25 mouse cellular contexts compared by ENCODE assay signal in genomic region chr2:45656011-45656410, GRCm38 (mm10).
DNase-seq lines count a peak whose midpoint lies in the region; ATAC-seq and TF ChIP-seq lines count a peak whose summit lies in the region.
"Had no signal": no experiment of that assay in that cellular context is flagged by ENCODE, and none has a peak within 500 bp of the region (broad histone marks: within the 10 kb centered on the region; RNA-seq: fewer than 3 reads in every experiment).

No protein-coding gene starts in this region.

- no peak for TF ChIP-seq CTCF in heart, postnatal 0 days (IDR thresholded peaks at IDR 0.05; ENCODE audit: low read depth)

- no peaks in the 10 kb centered on the region for H3K36me3 ChIP-seq in heart, postnatal 0 days (replicated peaks; ENCODE audit: control insufficient read depth, insufficient read depth, low read length)
- H3K36me3 ChIP-seq: embryonic facial prominence, embryonic 12.5 days; G1E; heart, embryonic 15.5 days; hindbrain, embryonic 12.5 days had no signal

- H3K27ac ChIP-seq in heart, postnatal 0 days (ENCODE audit: low read depth), result no peak overlapping the region
- H3K27ac ChIP-seq: embryonic facial prominence, embryonic 12.5 days; forebrain, embryonic 13.5 days; heart, adult 2 months; heart, embryonic 15.5 days; hindbrain, embryonic 12.5 days had no signal

- no peaks in the 10 kb centered on the region for H3K4me1 ChIP-seq in heart, postnatal 0 days (ENCODE audit: control insufficient read depth, insufficient read depth)
- H3K4me1 ChIP-seq: forebrain, embryonic 13.5 days; heart, embryonic 15.5 days; hindbrain, embryonic 12.5 days had no signal

- no peak overlapping the region for H3K9ac ChIP-seq in heart, postnatal 0 days (replicated peaks; ENCODE audit: low read depth, low read length)
- H3K9ac ChIP-seq: embryonic facial prominence, embryonic 12.5 days; forebrain, embryonic 13.5 days; forebrain, postnatal 0 days; heart, embryonic 15.5 days; hindbrain, embryonic 12.5 days had no signal

- TF ChIP-seq EP300 in heart, postnatal 0 days (IDR thresholded peaks at IDR 0.05; ENCODE audit: low read depth), result no peak

- no peak overlapping the region for H3K4me3 ChIP-seq in heart, postnatal 0 days (ENCODE audit: low read depth, low read length)
- H3K4me3 ChIP-seq: embryonic facial prominence, embryonic 12.5 days; forebrain, embryonic 13.5 days; heart, adult 2 months; heart, embryonic 15.5 days; hindbrain, embryonic 12.5 days had no signal

- no peak overlapping the region for H3K4me2 ChIP-seq in heart, postnatal 0 days (ENCODE audit: low read depth, low read length)
- H3K4me2 ChIP-seq: embryonic facial prominence, embryonic 12.5 days; forebrain, embryonic 13.5 days; heart, embryonic 11.5 days; heart, embryonic 15.5 days; hindbrain, embryonic 12.5 days had no signal

- no peak for ATAC-seq in heart, postnatal 0 days (ENCODE audit: insufficient read depth, low read depth)
- ATAC-seq: CD4-positive, CD25-positive, alpha-beta regulatory T cell, adult 4 months; forebrain, embryonic 13.5 days; forebrain, postnatal 0 days; hindbrain, embryonic 16.5 days; inflammation-experienced regulatory T-cells, adult 6 months had no signal

- H3K27me3 ChIP-seq in heart, postnatal 0 days (ENCODE audit: control insufficient read depth, insufficient read depth, low read length), result no peaks in the 10 kb centered on the region
- H3K27me3 ChIP-seq: embryonic facial prominence, embryonic 12.5 days; forebrain, embryonic 13.5 days; heart, embryonic 15.5 days; hindbrain, embryonic 12.5 days had no signal

- H3K9me3 ChIP-seq in heart, postnatal 0 days (replicated peaks; ENCODE audit: control insufficient read depth, low read length), result no peaks in the 10 kb centered on the region
- H3K9me3 ChIP-seq: embryonic facial prominence, embryonic 12.5 days; forebrain, embryonic 13.5 days; G1E; heart, embryonic 15.5 days; hindbrain, embryonic 12.5 days had no signal

- 42% methylated on average over 1 of the region's 1 CpGs for WGBS in heart, postnatal 0 days

- peak; percentile 28 for DNase-seq in heart, postnatal 0 days (ENCODE audit: low spot score)
- DNase-seq in heart, adult 18-20 months, result no peak
- peak; percentile 12 for DNase-seq in Muller cell, postnatal 12 days (ENCODE audit: inconsistent ontology term)
- peak; percentile 29 for DNase-seq in adipocyte (ENCODE audit: low spot score)
- no peak for DNase-seq in frontal cortex, adult 2 months (ENCODE audit: extremely low spot score in 1 of 2, low spot score in 1 of 2)
- DNase-seq in MN1 (ENCODE audit: low spot score), result no peak
- DNase-seq: adrenal gland, postnatal 10 days; B cell, adult 2 months; cerebellum, adult 11 months; cerebellum, adult 8-10 months; cerebellum, postnatal 14 days; embryo, embryonic 11 days; forebrain, postnatal 0 days; heart, adult 2 months; heart, postnatal 36 days; kidney, adult 11 months had no signal

Comparison
In these comparisons a context has a peak if more than half of its experiments do, and no peak if none do; other contexts are left out.
1. DNase-seq: peak in heart, postnatal 0 days (single experiment), Muller cell, postnatal 12 days (single experiment) and adipocyte (single experiment); none in heart, adult 18-20 months (0 of 2), frontal cortex, adult 2 months (0 of 2) and MN1 (single experiment).